Mouse (Mus musculus) spleen, postnatal 4 days (tissue): ENCODE data around the gene Olfr338.
"Not testable (repeated sequence)": the region's sequence is repeated elsewhere in the genome, so short reads cannot be mapped to it uniquely, and the experiment has no call there.

Experiments
- DNase-seq, 2 experiments: peaks; one replicate each; pipeline ENCODE4 v3.0.0; 2022; ENCODE audit warnings: low spot score in 2 of 2

Gene Olfr338

GRCm38 (mm10) chr2:36373219-36373618 lies at the start of gene Olfr338:
Olfr338 (plus strand) TSS chr2:36373519.
- DNase-seq, result no peak

DNA sequence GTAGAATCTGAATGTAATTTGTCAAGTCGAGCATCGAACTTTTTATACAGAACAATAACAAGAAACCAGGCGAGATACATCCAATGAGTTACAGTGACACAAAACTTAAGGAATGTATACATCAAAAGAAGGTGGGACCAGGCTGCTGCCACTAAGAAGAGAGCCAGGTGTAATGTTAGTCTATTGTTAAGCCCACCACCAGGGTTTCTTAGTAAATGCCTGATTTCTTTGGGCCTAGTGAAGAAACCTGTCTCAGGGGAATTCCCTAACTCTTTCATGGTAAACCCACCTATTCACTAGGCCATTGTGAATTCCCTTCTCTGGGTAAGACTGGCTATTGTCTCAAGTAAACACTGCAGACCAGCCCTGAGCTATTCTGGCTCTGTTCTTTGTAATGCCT lies 41.9 kb downstream of the Olfr338 start:
- not testable (repeated sequence) for DNase-seq

DNA sequence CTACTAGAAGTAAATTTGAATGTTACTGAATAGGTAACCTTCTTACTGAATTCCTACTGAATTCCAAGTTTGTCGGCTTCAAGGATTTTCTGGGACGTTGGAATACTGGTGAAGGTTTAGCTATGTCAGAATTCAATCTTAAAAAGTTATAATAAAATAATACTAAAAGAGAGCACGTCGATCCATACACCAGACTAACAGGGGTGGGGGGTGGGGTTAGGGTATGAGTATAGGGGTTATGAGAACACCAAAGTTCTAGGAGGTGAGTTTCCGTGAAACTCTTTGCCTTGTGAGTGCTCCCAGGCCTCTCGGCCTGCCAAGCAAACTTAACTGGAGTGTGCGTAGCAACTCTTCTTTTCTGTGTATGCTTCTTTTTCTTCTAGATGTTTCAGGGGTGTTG lies 42.3 kb downstream of the Olfr338 start:
- not testable (repeated sequence) for DNase-seq

- DNase-seq, result no peak
Observed at GRCm38 (mm10) chr2:36418647-36419046, 45.3 kb downstream of the Olfr338 start, which contains the start of gene Olfr339. Olfr339 (plus strand) TSS chr2:36418947.
